Mouse (Mus musculus): ENCODE data around the gene Eif2d. TPM values are rescaled to one million over a fixed set of nuclear protein-coding genes. Genes with fewer than 3 reads are reported as not detected.

Gene Eif2d
- total RNA-seq, 4 experiments from 2014 or later, result 40.0 to 50.0 (median 46.8) TPM

GRCm38 (mm10) chr1:131213361-131213760, 60.4 kb downstream of the Eif2d start:
- DNase-seq (ENCODE audit: low spot score in 2 of 2), result no peak

DNA sequence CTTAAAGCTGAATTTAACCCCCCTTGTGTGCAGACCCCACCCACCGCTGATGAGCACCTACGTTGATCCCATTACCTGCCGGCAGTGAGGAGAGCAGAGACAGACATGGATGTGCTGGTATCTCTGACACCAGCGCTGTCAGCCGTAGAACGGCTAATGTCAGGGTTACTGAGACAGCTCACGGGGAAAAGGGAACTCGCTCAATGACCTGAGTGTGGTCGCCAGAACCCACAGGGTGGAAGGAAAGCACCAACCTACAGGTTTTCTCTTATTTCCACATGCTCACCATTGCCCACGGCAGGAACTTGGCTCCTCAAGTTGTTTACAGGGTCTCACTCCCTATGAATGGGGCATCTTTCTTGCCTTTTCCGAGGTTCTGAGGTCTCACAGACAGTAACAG, 66.0 kb downstream of the Eif2d start:
- DNase-seq (ENCODE audit: low spot score in 2 of 2), result no peak

- no peak for DNase-seq (ENCODE audit: low spot score in 2 of 2)
Measured at GRCm38 (mm10) chr1:131221822-131222590, 69.0 kb downstream of the Eif2d start.

DNA sequence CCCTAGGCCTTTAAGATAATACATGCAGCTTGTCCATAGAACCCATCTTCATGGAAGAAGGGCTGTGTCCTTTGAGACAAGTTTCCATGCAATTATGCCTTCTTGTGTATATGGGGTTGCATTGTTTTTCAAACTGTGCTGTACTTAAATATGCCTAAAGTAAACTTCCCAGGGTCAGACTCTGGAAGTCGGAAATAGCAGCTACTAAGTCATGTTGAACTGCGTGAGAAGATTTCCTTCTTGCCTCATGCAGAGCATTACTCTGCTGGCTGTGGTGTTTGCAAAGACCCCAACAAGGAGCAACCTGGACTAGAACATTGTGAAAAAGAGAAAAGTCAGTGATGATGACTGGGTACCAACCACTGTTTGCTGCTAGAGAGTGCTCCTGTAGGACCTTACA, 70.4 kb downstream of the Eif2d start:
- DNase-seq (ENCODE audit: low spot score in 2 of 2), result no peak

DNA sequence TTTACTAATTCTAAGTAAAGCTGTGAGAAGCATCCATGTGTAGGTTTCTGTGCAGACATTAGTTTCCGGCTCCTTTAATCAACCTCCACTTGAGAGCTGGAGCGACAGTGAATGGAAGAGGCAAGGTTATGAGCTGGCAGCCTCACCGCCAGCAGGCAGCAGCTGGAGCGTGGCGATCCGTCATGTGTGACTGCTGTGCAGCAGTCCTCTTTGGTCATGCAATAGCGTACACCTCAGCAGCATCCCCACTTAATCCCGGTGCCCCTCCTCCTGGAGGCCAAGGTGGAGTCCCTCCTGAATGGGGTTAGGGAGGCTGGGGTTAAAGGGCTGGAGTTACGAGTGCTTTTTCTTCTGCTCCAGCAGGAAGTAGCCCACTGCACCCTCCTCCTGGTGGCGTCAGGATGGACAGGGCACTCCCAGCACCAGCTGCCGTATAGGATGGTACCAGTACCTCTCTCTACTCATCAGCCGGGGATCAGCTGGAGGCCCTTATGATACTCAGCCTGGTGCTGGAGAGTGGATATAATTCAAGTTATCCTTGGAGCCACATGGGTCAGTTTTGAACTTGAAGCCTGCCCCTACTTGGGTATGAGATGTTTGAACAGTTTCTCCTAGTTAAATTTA, 72.0 kb downstream of the Eif2d start:
- no peak for DNase-seq (ENCODE audit: low spot score in 2 of 2)

DNA sequence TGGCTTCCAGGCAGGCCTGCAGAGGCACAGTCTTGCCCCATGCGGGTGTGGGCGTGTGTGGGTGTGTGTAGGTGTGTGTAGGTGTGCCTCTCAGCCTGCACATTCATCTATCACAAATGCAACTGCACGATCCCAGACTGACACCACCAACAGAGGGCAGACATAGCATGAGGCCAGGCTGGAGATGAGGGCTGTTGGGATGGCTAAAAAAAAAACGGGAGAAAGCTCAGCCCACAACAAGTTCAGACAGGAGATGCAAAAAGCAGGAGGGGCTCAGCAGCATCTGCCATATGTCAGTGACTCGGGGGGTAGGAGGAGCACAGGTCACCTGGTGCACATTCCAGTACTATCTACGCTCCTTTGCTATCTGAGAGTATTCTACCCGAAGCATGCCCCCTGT, 75.2 kb downstream of the Eif2d start:
- DNase-seq (ENCODE audit: low spot score in 2 of 2), result no peak

GRCm38 (mm10) chr1:131228659-131229058, 75.7 kb downstream of the Eif2d start:
- no peak for DNase-seq (ENCODE audit: low spot score in 2 of 2)

GRCm38 (mm10) chr1:131233527-131233926, 80.5 kb downstream of the Eif2d start:
- no peak for DNase-seq (ENCODE audit: low spot score in 2 of 2)

GRCm38 (mm10) chr1:131236077-131236476, 83.1 kb downstream of the Eif2d start:
- DNase-seq (ENCODE audit: low spot score in 2 of 2), result no peak

Other genes with a start within 250 kb of the Eif2d start
- not detected for gene Il20, start 241.7 kb upstream of the Eif2d start, total RNA-seq (2022)
- not detected for gene Il19, start 213.1 kb upstream of the Eif2d start, total RNA-seq (2022)
- not detected for gene Il10, start 133.3 kb upstream of the Eif2d start, total RNA-seq (2022)
- gene Mapkapk2, start 55.4 kb upstream of the Eif2d start, total RNA-seq (2022), result 10 to 100 TPM; 27.7 to 42.7 (median 35.3) TPM
- 10 to 100 TPM; 13.5 to 17.6 (median 14.6) TPM for gene Dyrk3, start 14.8 kb upstream of the Eif2d start, total RNA-seq (2022)
- 10 to 100 TPM; 17.6 to 21.5 (median 18.6) TPM for gene Rassf5, start 92.1 kb downstream of the Eif2d start, total RNA-seq (2022)
- gene Ikbke, start 126.4 kb downstream of the Eif2d start, total RNA-seq (2022), result 1 to 10 TPM; 1.8 to 4.9 (median 3.4) TPM

Measured in layer of hippocampus, adult 8-10 months (tissue).